In the genomic region with DNA sequence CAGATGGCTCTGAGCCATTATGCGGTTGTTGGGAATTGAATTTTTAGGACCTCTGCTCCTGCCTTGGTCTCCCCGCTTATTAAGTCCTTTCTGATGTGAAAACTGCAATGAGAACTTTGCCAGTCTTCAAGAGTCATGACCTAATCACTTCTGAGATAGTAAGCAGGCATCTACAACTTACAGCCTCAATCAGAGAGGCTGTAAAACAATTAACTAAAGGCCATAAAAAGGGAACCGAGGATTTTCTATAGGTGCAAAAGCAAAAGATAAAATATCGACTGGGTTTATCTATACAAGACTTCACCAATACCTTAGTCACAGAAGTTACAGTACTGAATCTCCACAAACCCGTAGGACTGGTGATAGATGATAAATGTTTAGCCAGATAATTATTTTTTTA, we compare ENCODE assay signal across 34 mouse cellular contexts. TPM values are rescaled to one million over a fixed set of nuclear protein-coding genes. Genes with fewer than 3 reads are reported as not detected.
"Had no signal": no experiment of that assay in that cellular context is flagged by ENCODE, and none has a peak within 500 bp of the region (broad histone marks: within the 10 kb centered on the region; RNA-seq: fewer than 3 reads in every experiment).

No protein-coding gene starts in this region.

- H3K4me3 ChIP-seq: embryonic facial prominence, embryonic 10.5 days; embryonic facial prominence, embryonic 12.5 days; embryonic facial prominence, embryonic 13.5 days; embryonic facial prominence, embryonic 15.5 days; erythroblast, embryonic 14.5 days; forebrain, embryonic 10.5 days; forebrain, embryonic 12.5 days; forebrain, embryonic 13.5 days; forebrain, embryonic 15.5 days; gastrocnemius, adult 2 months; heart, adult 2 months had no signal

- H3K9ac ChIP-seq: embryonic facial prominence, embryonic 12.5 days; embryonic facial prominence, embryonic 13.5 days; embryonic facial prominence, embryonic 15.5 days; forebrain, embryonic 12.5 days; forebrain, embryonic 13.5 days; forebrain, embryonic 15.5 days; forebrain, postnatal 0 days had no signal

- H3K4me1 ChIP-seq: forebrain, embryonic 10.5 days; forebrain, embryonic 12.5 days; forebrain, embryonic 13.5 days; forebrain, embryonic 15.5 days had no signal

- H3K9me3 ChIP-seq: embryonic facial prominence, embryonic 10.5 days; embryonic facial prominence, embryonic 12.5 days; embryonic facial prominence, embryonic 13.5 days; embryonic facial prominence, embryonic 15.5 days; forebrain, embryonic 10.5 days; forebrain, embryonic 12.5 days; forebrain, embryonic 13.5 days; forebrain, embryonic 15.5 days had no signal

- H3K36me3 ChIP-seq: embryonic facial prominence, embryonic 10.5 days; embryonic facial prominence, embryonic 12.5 days; embryonic facial prominence, embryonic 13.5 days; embryonic facial prominence, embryonic 15.5 days; forebrain, embryonic 10.5 days; forebrain, embryonic 12.5 days; forebrain, embryonic 15.5 days had no signal

- H3K27me3 ChIP-seq: embryonic facial prominence, embryonic 12.5 days; embryonic facial prominence, embryonic 13.5 days; embryonic facial prominence, embryonic 15.5 days; forebrain, embryonic 12.5 days; forebrain, embryonic 13.5 days; forebrain, embryonic 15.5 days had no signal

- DNase-seq: cerebellum, adult 18-20 months; cerebellum, adult 2 months; cerebellum, adult 8-10 months; cerebellum, adult 9-11 months; cerebellum, postnatal 10 days; cerebellum, postnatal 14 days; cerebellum, postnatal 25 days; embryo, embryonic 11 days; forebrain, postnatal 0 days; gastrocnemius, adult 2 months; gastrocnemius, postnatal 10 days; gastrocnemius, postnatal 14 days; gastrocnemius, postnatal 25 days; gastrocnemius, postnatal 36 days; heart, adult 11 months; heart, adult 18-20 months; heart, adult 2 months had no signal

- ATAC-seq: forebrain, embryonic 13.5 days; forebrain, embryonic 14.5 days; forebrain, embryonic 15.5 days; forebrain, embryonic 16.5 days; forebrain, postnatal 0 days had no signal

- H3K27ac ChIP-seq: embryonic facial prominence, embryonic 10.5 days; embryonic facial prominence, embryonic 12.5 days; embryonic facial prominence, embryonic 13.5 days; embryonic facial prominence, embryonic 15.5 days; forebrain, embryonic 10.5 days; forebrain, embryonic 12.5 days; forebrain, embryonic 13.5 days; forebrain, embryonic 15.5 days; gastrocnemius, adult 2 months; heart, adult 2 months had no signal

- H3K4me2 ChIP-seq: embryonic facial prominence, embryonic 12.5 days; embryonic facial prominence, embryonic 13.5 days; embryonic facial prominence, embryonic 15.5 days; forebrain, embryonic 12.5 days; forebrain, embryonic 13.5 days; forebrain, embryonic 15.5 days had no signal

RNA-seq across cellular contexts. Expression of a gene that starts 2.9 kb away (rescaled TPM):
- polyA plus RNA-seq: cerebellum, adult 2 months; cortical plate, adult 2 months; embryonic facial prominence, embryonic 10.5 days; embryonic facial prominence, embryonic 11.5 days; embryonic facial prominence, embryonic 12.5 days; embryonic facial prominence, embryonic 13.5 days; embryonic facial prominence, embryonic 14.5 days; embryonic facial prominence, embryonic 15.5 days; erythroblast, embryonic 14.5 days; forebrain, embryonic 10.5 days; forebrain, embryonic 11.5 days; forebrain, embryonic 12.5 days; forebrain, embryonic 13.5 days; forebrain, embryonic 14.5 days; forebrain, embryonic 15.5 days; forebrain, embryonic 16.5 days; forebrain, postnatal 0 days; frontal cortex, adult 2 months; heart, adult 2 months had no signal

RNA-seq across cellular contexts. Expression of a gene that starts 2.9 kb away (rescaled TPM):
- polyA plus RNA-seq: cerebellum, adult 2 months; cortical plate, adult 2 months; embryonic facial prominence, embryonic 10.5 days; embryonic facial prominence, embryonic 13.5 days; embryonic facial prominence, embryonic 14.5 days; embryonic facial prominence, embryonic 15.5 days; erythroblast, embryonic 14.5 days; forebrain, embryonic 10.5 days; forebrain, embryonic 11.5 days; forebrain, embryonic 12.5 days; forebrain, embryonic 13.5 days; forebrain, embryonic 14.5 days; forebrain, embryonic 15.5 days; forebrain, embryonic 16.5 days; forebrain, postnatal 0 days; frontal cortex, adult 2 months; heart, adult 2 months had no signal

RNA-seq across cellular contexts. Expression of a gene that starts 8.5 kb away (rescaled TPM):
- polyA plus RNA-seq: cerebellum, adult 2 months; cortical plate, adult 2 months; embryonic facial prominence, embryonic 10.5 days; embryonic facial prominence, embryonic 11.5 days; embryonic facial prominence, embryonic 12.5 days; embryonic facial prominence, embryonic 13.5 days; embryonic facial prominence, embryonic 14.5 days; embryonic facial prominence, embryonic 15.5 days; erythroblast, embryonic 14.5 days; forebrain, embryonic 10.5 days; forebrain, embryonic 11.5 days; forebrain, embryonic 12.5 days; forebrain, embryonic 13.5 days; forebrain, embryonic 14.5 days; forebrain, embryonic 15.5 days; forebrain, embryonic 16.5 days; forebrain, postnatal 0 days; frontal cortex, adult 2 months; gonadal fat pad, adult 2 months; heart, adult 2 months had no signal

RNA-seq across cellular contexts. Expression of a gene that starts 21.1 kb away (rescaled TPM):
- polyA plus RNA-seq: embryonic facial prominence, embryonic 10.5 days; erythroblast, embryonic 14.5 days; forebrain, embryonic 10.5 days; forebrain, embryonic 11.5 days; forebrain, embryonic 12.5 days; forebrain, embryonic 13.5 days; forebrain, embryonic 14.5 days; forebrain, embryonic 15.5 days; forebrain, embryonic 16.5 days; forebrain, postnatal 0 days had no signal
